Mouse (Mus musculus) CH12.LX (cell line): ENCODE results near the gene LTO1.

Experiments used
- CTCF ChIP-seq, 2 experiments: IDR thresholded peaks in 1 of 2; conservative IDR thresholded peaks in 1 of 2; 2 replicates each; pipeline ENCODE4 v1.5.1; 2011 to 2012; ENCODE audit warnings: low read depth in 2 of 2, low read length in 2 of 2, improper control_type of control experiment in 1 of 2, inconsistent platforms in 1 of 2, mild to moderate bottlenecking in 1 of 2, moderate library complexity in 1 of 2
- MAFK ChIP-seq: IDR thresholded peaks from 2 replicates; pipeline ENCODE4 v1.6.1; 2011; ENCODE audit warnings: low read length, improper control_type of control experiment; ENCODE audit not compliant: insufficient replicate concordance
- MAX ChIP-seq: IDR thresholded peaks from 2 replicates; pipeline ENCODE4 v1.6.1; 2011; ENCODE audit warnings: low read length, improper control_type of control experiment
- MAZ ChIP-seq: IDR thresholded peaks from 2 replicates; pipeline ENCODE4 v1.6.1; 2012; ENCODE audit warnings: low read depth, mild to moderate bottlenecking, inconsistent platforms, low read length, improper control_type of control experiment, moderate library complexity
- NRF1 ChIP-seq: IDR thresholded peaks from 2 replicates; pipeline ENCODE4 v1.6.1; 2014; ENCODE audit warnings: low read depth, mild to moderate bottlenecking, inconsistent platforms, low read length, improper control_type of control experiment, moderate library complexity
- POLR2A ChIP-seq: IDR thresholded peaks from 2 replicates; pipeline ENCODE4 v1.6.1; 2011; ENCODE audit warnings: low read depth, mild to moderate bottlenecking, improper control_type of control experiment, low read length

DNA sequence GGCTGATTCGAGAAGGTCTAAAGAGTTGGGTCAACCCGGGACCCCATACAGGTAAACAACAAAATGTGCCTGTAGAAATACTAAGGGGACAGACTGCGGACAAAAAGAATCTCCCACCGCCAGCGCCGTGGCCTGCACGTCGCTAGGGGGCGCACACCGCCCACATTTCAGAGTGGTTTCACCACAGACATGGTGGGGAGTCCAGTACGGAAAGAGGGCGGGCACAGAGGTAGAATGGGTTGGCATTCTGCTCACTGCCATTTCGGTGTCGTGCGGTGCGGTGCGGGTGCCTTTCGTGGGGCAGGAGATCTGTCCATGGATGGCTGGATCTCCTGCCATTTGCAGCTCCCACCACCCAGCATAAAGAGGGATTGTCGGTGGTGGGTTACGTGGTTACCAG, 22.6 kb downstream of the LTO1 start:
- TF ChIP-seq NRF1, result no peak
- TF ChIP-seq CTCF (conservative IDR thresholded peaks at IDR 0.05 in 1 of 2, IDR thresholded peaks at IDR 0.05 in 1 of 2; ENCODE audit: low read depth in 2 of 2, low read length in 2 of 2), result peak; percentile 60 to 97
- TF ChIP-seq MAZ, result peak; percentile 61; the same call in 1 of the 2 replicates
- TF ChIP-seq MAFK, result no peak
- TF ChIP-seq POLR2A, result no peak
- no peak for TF ChIP-seq MAX
